ENCODE assay signal across 15 mouse cellular contexts in genomic region chr14:68719429-68720160, GRCm38 (mm10).
"Had no signal": no experiment of that assay in that cellular context is flagged by ENCODE, and none has a peak within 500 bp of the region (broad histone marks: within the 10 kb centered on the region; RNA-seq: fewer than 3 reads in every experiment).

No protein-coding gene starts in this region.

- ATAC-seq: midbrain, embryonic 15.5 days had no signal

- H3K36me3 ChIP-seq: liver, embryonic 13.5 days; midbrain, embryonic 12.5 days; midbrain, embryonic 15.5 days; neural tube, embryonic 12.5 days; neural tube, embryonic 15.5 days had no signal

- H3K4me1 ChIP-seq: liver, embryonic 13.5 days; midbrain, embryonic 12.5 days; midbrain, embryonic 15.5 days; neural tube, embryonic 12.5 days; neural tube, embryonic 15.5 days had no signal

- H3K4me3 ChIP-seq: left cerebral cortex, adult 2 months; liver, embryonic 13.5 days; midbrain, embryonic 12.5 days; midbrain, embryonic 15.5 days; neural tube, embryonic 12.5 days; neural tube, embryonic 15.5 days had no signal

- H3K9ac ChIP-seq: liver, embryonic 13.5 days; midbrain, embryonic 12.5 days; midbrain, embryonic 15.5 days; neural tube, embryonic 12.5 days; neural tube, embryonic 15.5 days had no signal

- H3K27ac ChIP-seq: kidney, postnatal 0 days; left cerebral cortex, adult 2 months; liver, embryonic 13.5 days; macrophage; midbrain, embryonic 12.5 days; midbrain, embryonic 15.5 days; neural tube, embryonic 12.5 days; neural tube, embryonic 15.5 days had no signal

- H3K4me2 ChIP-seq: liver, embryonic 13.5 days; midbrain, embryonic 12.5 days; midbrain, embryonic 15.5 days; neural tube, embryonic 12.5 days; neural tube, embryonic 15.5 days had no signal

- H3K27me3 ChIP-seq: liver, embryonic 13.5 days; midbrain, embryonic 12.5 days; midbrain, embryonic 15.5 days; neural tube, embryonic 12.5 days; neural tube, embryonic 15.5 days had no signal

- H3K9me3 ChIP-seq: liver, embryonic 13.5 days; midbrain, embryonic 12.5 days; midbrain, embryonic 15.5 days; neural tube, embryonic 12.5 days; neural tube, embryonic 15.5 days had no signal

- DNase-seq: kidney, postnatal 36 days; layer of hippocampus, postnatal 36 days; liver, embryonic 13.5 days; lung, adult 2 months; retina, postnatal 1 day; right cerebral cortex, postnatal 25 days; spleen, adult 18-20 months; thymus, postnatal 25 days had no signal
